Mouse (Mus musculus) intestine, embryonic 16.5 days (tissue): ENCODE results near the gene Agmo. TPM values are rescaled to one million over a fixed set of nuclear protein-coding genes. Genes with fewer than 3 reads are reported as not detected.

Source experiments
- ATAC-seq: fragments of 200-750 bp; cut with Nextera tagmentation; 2 replicates; pipeline ENCODE4 v1.8.0; 2017; ENCODE audit warnings: moderate TSS enrichment, moderate library complexity
- H3K27ac ChIP-seq: fragments of 300-500 bp; sonication (generic); 2 replicates; pipeline ENCODE4 v1.5.1; 2014; ENCODE audit warnings: mild to moderate bottlenecking, low read length
- H3K27me3 ChIP-seq: fragments of 300-500 bp; sonication (generic); replicated peaks from 2 replicates; pipeline ENCODE4 v1.6.1; 2014; ENCODE audit warnings: low read length, control low read depth, mixed read lengths; ENCODE audit not compliant: control insufficient read depth, insufficient read depth
- H3K36me3 ChIP-seq: fragments of 300-500 bp; sonication (generic); 2 replicates; pipeline ENCODE4 v1.6.1; 2014; ENCODE audit warnings: low read length, control low read depth; ENCODE audit not compliant: control insufficient read depth, insufficient read depth
- H3K4me1 ChIP-seq: fragments of 300-500 bp; sonication (generic); 2 replicates; pipeline ENCODE4 v1.6.1; 2014; ENCODE audit warnings: low read length, control low read depth, mixed read lengths; ENCODE audit not compliant: control insufficient read depth, insufficient read depth
- H3K4me2 ChIP-seq: fragments of 300-500 bp; sonication (generic); 2 replicates; pipeline ENCODE4 v1.6.1; 2014; ENCODE audit warnings: low read depth, low read length, control low read depth
- H3K4me3 ChIP-seq: fragments of 300-500 bp; sonication (generic); 2 replicates; pipeline ENCODE4 v1.5.1; 2014; ENCODE audit warnings: mild to moderate bottlenecking, low read length
- H3K9ac ChIP-seq: fragments of 300-500 bp; sonication (generic); 2 replicates; pipeline ENCODE4 v1.6.1; 2014; ENCODE audit warnings: low read depth, low read length
- H3K9me3 ChIP-seq: fragments of 300-500 bp; sonication (generic); 2 replicates; pipeline ENCODE4 v1.6.1; 2016; ENCODE audit warnings: low read length, control low read depth; ENCODE audit not compliant: control insufficient read depth
- WGBS: fragments of 180-500 bp; shearing (Covaris S2); extraction: QIAGEN DNeasy Blood & Tissue Kit; methylation state at CpG from one replicate; pipeline ENCODE4 v1.1.7; 2014; 5-methylcytosine and 5-hydroxymethylcytosine counted together
- polyA plus RNA-seq: library from polyadenylated mRNA; unstranded; fragments of >200 nt; fragmentation: Nextera tagmentation; extraction: Ambion mirVana; gene quantifications from 2 replicates; pipeline ENCODE4 v1.2.1, GENCODE M21; 2015

The Agmo gene
- polyA plus RNA-seq, 1 experiment from 2014 or later = 5.7 TPM

- 60% methylated on average over 5 of the region's 5 CpGs for WGBS
- no peaks in the 10 kb centered on the region for H3K4me1 ChIP-seq
Measured at GRCm38 (mm10) chr12:37565882-37566596, 324.6 kb downstream of the Agmo start.

GRCm38 (mm10) chr12:37571922-37572321, 330.5 kb downstream of the Agmo start:
- H3K9ac ChIP-seq = no peak overlapping the region
- H3K4me1 ChIP-seq = no peaks in the 10 kb centered on the region
- no peaks in the 10 kb centered on the region for H3K27me3 ChIP-seq
- no peak for ATAC-seq
- no peak overlapping the region for H3K4me2 ChIP-seq
- no peaks in the 10 kb centered on the region for H3K36me3 ChIP-seq
- no peak overlapping the region for H3K4me3 ChIP-seq
- H3K27ac ChIP-seq = no peak overlapping the region
- no peaks in the 10 kb centered on the region for H3K9me3 ChIP-seq
- 54% methylated on average over 3 of the region's 3 CpGs for WGBS

More at GRCm38 (mm10) chr12:37565882-37566596, 324.6 kb downstream of the Agmo start:
- no peak overlapping the region for H3K4me3 ChIP-seq
- H3K27ac ChIP-seq = no peak overlapping the region
- no peak for ATAC-seq
- no peaks in the 10 kb centered on the region for H3K9me3 ChIP-seq
- no peaks in the 10 kb centered on the region for H3K27me3 ChIP-seq
- no peaks in the 10 kb centered on the region for H3K36me3 ChIP-seq
- no peak overlapping the region for H3K9ac ChIP-seq
- no peak overlapping the region for H3K4me2 ChIP-seq

DNA sequence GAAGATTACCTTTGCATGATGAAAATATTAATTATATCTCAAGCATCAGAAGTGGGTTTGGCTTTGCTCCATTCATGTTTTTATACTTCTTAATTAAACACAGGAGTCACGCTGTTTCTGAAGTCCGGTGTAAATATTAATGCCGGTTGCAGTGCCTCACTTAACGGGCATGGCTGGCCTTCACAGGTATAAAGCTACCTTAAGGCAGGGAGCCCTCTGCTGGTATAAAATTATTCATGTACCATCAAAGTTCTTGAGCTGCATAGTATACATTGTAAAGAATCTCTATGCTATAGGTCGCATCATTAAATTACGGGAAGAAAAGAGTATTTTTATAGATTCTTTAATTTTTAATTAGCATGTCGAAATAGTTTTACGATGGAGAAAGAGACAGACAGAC, 341.3 kb downstream of the Agmo start:
- no peaks in the 10 kb centered on the region for H3K36me3 ChIP-seq
- H3K27ac ChIP-seq = no peak overlapping the region
- no peak for ATAC-seq
- no peak overlapping the region for H3K9ac ChIP-seq
- H3K27me3 ChIP-seq = no peaks in the 10 kb centered on the region
- H3K9me3 ChIP-seq = no peaks in the 10 kb centered on the region
- no peak overlapping the region for H3K4me3 ChIP-seq
- no peak overlapping the region for H3K4me2 ChIP-seq
- no peaks in the 10 kb centered on the region for H3K4me1 ChIP-seq
- WGBS = 67% methylated on average over 8 of the region's 8 CpGs

DNA sequence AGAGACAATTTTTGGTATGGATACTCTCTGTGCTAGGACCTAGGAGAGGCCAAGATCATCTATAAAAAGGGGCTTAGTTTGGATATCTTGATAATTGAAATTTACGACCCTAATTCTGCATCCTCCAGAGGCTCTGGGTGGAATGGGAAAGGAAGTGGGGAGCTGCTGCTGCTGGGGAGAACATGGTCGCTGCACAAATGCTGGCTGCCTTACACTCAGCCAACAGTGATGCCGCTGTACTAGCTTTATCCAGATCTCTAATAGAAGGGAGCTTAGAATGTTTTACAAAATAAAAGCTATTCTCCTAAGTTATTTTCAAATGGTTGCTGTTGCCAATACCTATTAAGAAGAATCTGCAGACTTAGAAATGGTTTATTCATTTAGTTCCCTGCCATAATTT, 351.4 kb downstream of the Agmo start:
- no peaks in the 10 kb centered on the region for H3K9me3 ChIP-seq
- H3K9ac ChIP-seq = no peak overlapping the region
- no peak for ATAC-seq
- 51% methylated on average over 3 of the region's 3 CpGs for WGBS
- H3K4me2 ChIP-seq = no peak overlapping the region
- H3K4me3 ChIP-seq = no peak overlapping the region
- no peaks in the 10 kb centered on the region for H3K36me3 ChIP-seq
- no peak overlapping the region for H3K27ac ChIP-seq
- H3K27me3 ChIP-seq = no peaks in the 10 kb centered on the region
- no peaks in the 10 kb centered on the region for H3K4me1 ChIP-seq

GRCm38 (mm10) chr12:37612837-37613236, 371.4 kb downstream of the Agmo start:
- Histone ChIP-seq H3K36me3 (no peaks in the 10 kb centered on the region), H3K4me1 (no peaks in the 10 kb centered on the region), H3K9ac (no peak overlapping the region), H3K27me3 (no peaks in the 10 kb centered on the region), H3K27ac (no peak overlapping the region), H3K4me3 (no peak overlapping the region), H3K4me2 (no peak overlapping the region), H3K9me3 (no peaks in the 10 kb centered on the region)
- WGBS = 94% methylated on average over 4 of the region's 4 CpGs
- no peak for ATAC-seq

GRCm38 (mm10) chr12:37614769-37615168, 373.3 kb downstream of the Agmo start:
- H3K27me3 ChIP-seq = no peaks in the 10 kb centered on the region
- H3K9me3 ChIP-seq = no peaks in the 10 kb centered on the region
- no peak for ATAC-seq
- H3K36me3 ChIP-seq = no peaks in the 10 kb centered on the region
- no peak overlapping the region for H3K9ac ChIP-seq
- no peak overlapping the region for H3K4me3 ChIP-seq
- 89% methylated on average over 2 of the region's 2 CpGs for WGBS
- no peaks in the 10 kb centered on the region for H3K4me1 ChIP-seq
- no peak overlapping the region for H3K27ac ChIP-seq
- H3K4me2 ChIP-seq = no peak overlapping the region

DNA sequence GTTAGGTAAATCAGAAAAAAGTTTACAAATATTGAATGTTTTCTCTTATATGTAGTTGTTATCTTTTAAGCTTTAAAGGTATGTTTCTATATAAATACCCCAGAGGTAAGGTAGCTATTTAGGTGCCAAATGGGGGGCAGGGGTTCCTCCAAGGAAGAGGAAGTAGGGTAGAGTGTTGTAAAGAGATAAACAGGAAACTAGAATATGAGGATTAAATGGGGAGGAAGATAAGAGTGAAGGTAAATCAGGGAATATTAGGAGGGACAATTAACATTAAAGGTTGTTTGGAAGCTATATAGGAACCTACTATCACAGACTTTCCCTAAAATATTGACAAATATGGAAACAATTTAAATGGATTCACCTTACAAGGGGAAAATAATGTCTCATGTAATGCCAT, 382.6 kb downstream of the Agmo start:
- Histone ChIP-seq H3K27me3 (no peaks in the 10 kb centered on the region), H3K4me3 (no peak overlapping the region), H3K36me3 (no peaks in the 10 kb centered on the region), H3K4me1 (no peaks in the 10 kb centered on the region), H3K9me3 (no peaks in the 10 kb centered on the region), H3K27ac (no peak overlapping the region), H3K9ac (no peak overlapping the region), H3K4me2 (no peak overlapping the region)
- ATAC-seq = no peak

Other genes with a start within 250 kb of the Agmo start
- gene Meox2, start 133.1 kb upstream of the Agmo start, polyA plus RNA-seq = 1.9 and 2.2 TPM in 2 replicates